Mouse (Mus musculus) heart, postnatal 0 days (tissue): Measurements from ENCODE around the gene Espn. TPM values are rescaled to one million over a fixed set of nuclear protein-coding genes. Genes with fewer than 3 reads are reported as not detected.

ENCODE experiments used
- ATAC-seq: fragments of 200-750 bp; cut with Nextera tagmentation; 2 replicates; pipeline ENCODE4 v1.8.0; 2017; ENCODE audit warnings: low read depth, moderate number of reproducible peaks, moderate library complexity; ENCODE audit not compliant: insufficient read depth
- DNase-seq: peaks from one replicate; pipeline ENCODE4 v3.0.0-alpha.2; 2016; ENCODE audit warnings: low spot score
- H3K27ac ChIP-seq: fragments of 300-500 bp; sonication (generic); 2 replicates; pipeline ENCODE4 v1.5.1; 2014; ENCODE audit warnings: low read depth, mild to moderate bottlenecking
- H3K27me3 ChIP-seq: fragments of 300-500 bp; sonication (generic); 2 replicates; pipeline ENCODE4 v1.6.1; 2014; ENCODE audit warnings: low read length, mixed read lengths; ENCODE audit not compliant: control insufficient read depth, insufficient read depth
- H3K36me3 ChIP-seq: fragments of 300-500 bp; sonication (generic); replicated peaks from 2 replicates; pipeline ENCODE4 v1.6.1; 2014; ENCODE audit warnings: low read length, mixed read lengths; ENCODE audit not compliant: control insufficient read depth, insufficient read depth
- H3K4me1 ChIP-seq: fragments of 300-500 bp; sonication (generic); 2 replicates; pipeline ENCODE4 v1.6.1; 2014; ENCODE audit warnings: antibody characterized with exemption; ENCODE audit not compliant: control insufficient read depth, insufficient read depth
- H3K4me2 ChIP-seq: fragments of 300-500 bp; sonication (generic); 2 replicates; pipeline ENCODE4 v1.6.1; 2014; ENCODE audit warnings: low read depth, mild to moderate bottlenecking, low read length, moderate library complexity
- H3K4me3 ChIP-seq: fragments of 300-500 bp; sonication (generic); 2 replicates; pipeline ENCODE4 v1.5.1; 2014; ENCODE audit warnings: low read depth, low read length
- H3K9ac ChIP-seq: fragments of 300-500 bp; sonication (generic); replicated peaks from 2 replicates; pipeline ENCODE4 v1.6.1; 2014; ENCODE audit warnings: low read depth, low read length, mixed read lengths
- H3K9me3 ChIP-seq: fragments of 300-500 bp; sonication (generic); replicated peaks from 2 replicates; pipeline ENCODE4 v1.6.1; 2016; ENCODE audit warnings: low read length; ENCODE audit not compliant: control insufficient read depth
- CTCF ChIP-seq: IDR thresholded peaks from 2 replicates; pipeline ENCODE4 v1.5.1; 2016; ENCODE audit warnings: antibody characterized with exemption, control low read depth, low read depth
- EP300 ChIP-seq: IDR thresholded peaks from 2 replicates; pipeline ENCODE4 v1.6.1; 2016; ENCODE audit warnings: antibody characterized with exemption, low read depth
- WGBS: fragments of 180-500 bp; shearing (Covaris S2); extraction: QIAGEN DNeasy Blood & Tissue Kit; methylation state at CpG from one replicate; pipeline ENCODE4 v1.1.7; 2014; 5-methylcytosine and 5-hydroxymethylcytosine counted together
- polyA plus RNA-seq: library from polyadenylated mRNA; unstranded; fragments of >200 nt; fragmentation: Nextera tagmentation; extraction: Ambion mirVana; gene quantifications from 2 replicates; pipeline ENCODE4 v1.2.1, GENCODE M21; 2015
- total RNA-seq: library from RNA; depleted of rRNA; stranded (reverse); fragments of >200 nt; gene quantifications from 2 replicates; pipeline ENCODE4 v1.2.3, GENCODE M21; 2014; ENCODE audit warnings: low replicate concordance

Gene Espn
- total and polyA plus RNA-seq, 2 experiments from 2014 or later: 0.34 to 0.87 TPM

DNA sequence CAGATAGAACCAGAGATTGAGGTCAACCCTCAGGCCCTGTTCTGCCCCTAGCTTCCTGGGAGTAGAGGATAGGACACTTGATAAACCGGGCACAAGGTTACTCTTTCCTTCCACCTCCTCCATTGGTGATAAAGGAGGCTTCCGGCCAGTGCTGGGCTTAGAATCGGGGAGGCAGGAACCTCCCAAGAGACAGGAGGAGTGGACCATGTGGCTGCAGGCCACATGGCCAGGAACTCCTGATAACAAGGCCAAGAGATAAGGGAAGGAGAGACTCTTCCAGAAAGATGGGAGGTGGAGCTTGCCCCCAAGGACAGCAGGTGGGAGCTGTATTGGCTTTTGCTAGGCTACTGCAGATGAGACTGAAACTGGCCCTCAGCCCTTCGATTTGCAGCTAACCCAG is 1.6 kb downstream of the Espn start:
- Histone ChIP-seq H3K4me3 (no peak overlapping the region), H3K27ac (no peak overlapping the region), H3K27me3 (peaks cover 48% of the 10 kb centered on the region), H3K9ac (no peak overlapping the region), H3K4me2 (no peak overlapping the region), H3K9me3 (no peaks in the 10 kb centered on the region), H3K36me3 (no peaks in the 10 kb centered on the region), H3K4me1 (peaks cover 5% of the 10 kb centered on the region; the same call in 1 of the 2 replicates)
- TF ChIP-seq CTCF (no peak), EP300 (no peak)
- WGBS: 59% methylated on average over 4 of the region's 4 CpGs
- DNase-seq (no peak), ATAC-seq (no peak)

DNA sequence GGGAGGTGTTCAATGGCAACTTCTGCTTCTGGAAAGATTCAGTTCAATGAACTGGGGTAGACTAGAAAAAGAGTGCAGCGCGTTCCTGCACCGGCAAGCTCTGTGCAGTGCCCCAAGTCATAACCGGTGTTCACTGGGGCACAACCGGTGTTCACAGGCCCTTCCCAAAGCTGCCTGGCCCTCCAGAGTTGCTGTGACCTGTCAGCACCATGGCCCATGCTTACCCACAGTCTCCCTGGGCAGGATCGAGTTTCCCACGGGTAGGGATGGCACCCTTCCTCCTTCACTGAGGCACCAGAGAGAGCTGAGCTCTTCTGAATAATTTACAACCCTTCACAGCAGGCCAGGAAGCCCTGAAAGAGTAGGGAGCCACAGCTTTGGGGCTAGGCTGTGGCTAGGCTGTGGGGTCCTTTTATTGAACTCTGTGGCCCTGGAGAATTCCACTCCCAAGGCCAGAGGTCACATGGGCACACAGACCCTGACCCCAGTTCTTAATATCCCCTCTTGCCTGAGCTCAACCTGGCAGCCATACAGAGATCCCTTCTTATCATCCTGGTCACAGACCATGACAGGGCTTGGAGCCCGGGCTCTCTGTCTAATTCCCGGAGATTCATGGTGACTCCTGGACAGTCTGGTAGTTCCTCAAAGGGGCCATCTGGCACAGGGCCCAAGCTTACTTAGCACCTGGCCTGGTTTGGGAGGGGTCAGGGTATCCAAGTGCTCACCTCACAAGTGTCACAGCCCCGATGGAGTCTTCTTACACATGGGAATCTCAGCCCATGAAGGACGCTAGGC is 5.9 kb downstream of the Espn start:
- Histone ChIP-seq H3K4me2 (no peak overlapping the region), H3K36me3 (no peaks in the 10 kb centered on the region), H3K4me3 (no peak overlapping the region), H3K27ac (no peak overlapping the region), H3K9me3 (no peaks in the 10 kb centered on the region), H3K9ac (no peak overlapping the region), H3K4me1 (no peaks in the 10 kb centered on the region), H3K27me3 (peaks cover 24% of the 10 kb centered on the region)
- no peak for ATAC-seq
- no peak for DNase-seq
- 60% methylated on average over 11 of the region's 11 CpGs for WGBS
- TF ChIP-seq CTCF (no peak), EP300 (no peak)

DNA sequence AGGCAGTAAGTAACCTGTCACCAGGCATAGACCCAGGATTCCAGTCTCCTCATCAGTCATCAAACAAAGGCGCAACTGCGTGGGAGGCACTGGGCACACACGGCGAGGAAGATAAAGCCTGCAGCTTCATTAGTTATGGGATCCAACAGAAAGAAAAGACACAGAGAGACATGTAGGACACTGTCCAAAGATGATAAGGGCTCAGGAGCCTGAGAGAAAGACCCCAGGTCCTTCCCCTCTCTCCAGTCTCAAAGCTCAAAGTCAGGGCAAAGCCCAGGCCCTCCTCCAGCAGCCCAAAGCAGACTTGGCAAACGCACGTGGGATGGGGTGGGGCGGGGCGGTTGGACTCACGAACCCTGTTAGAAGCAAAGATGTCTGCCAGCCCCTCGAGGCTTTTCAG is 6.7 kb downstream of the Espn start:
- no peak for DNase-seq
- H3K27ac ChIP-seq: no peak overlapping the region
- ATAC-seq: no peak
- no peak for TF ChIP-seq EP300
- TF ChIP-seq CTCF: no peak
- WGBS: 59% methylated on average over 10 of the region's 10 CpGs
- H3K4me1 ChIP-seq: no peaks in the 10 kb centered on the region
- H3K27me3 ChIP-seq: peaks cover 23% of the 10 kb centered on the region
- H3K9ac ChIP-seq: no peak overlapping the region
- H3K36me3 ChIP-seq: no peaks in the 10 kb centered on the region
- H3K4me3 ChIP-seq: no peak overlapping the region
- no peak overlapping the region for H3K4me2 ChIP-seq
- H3K9me3 ChIP-seq: no peaks in the 10 kb centered on the region

DNA sequence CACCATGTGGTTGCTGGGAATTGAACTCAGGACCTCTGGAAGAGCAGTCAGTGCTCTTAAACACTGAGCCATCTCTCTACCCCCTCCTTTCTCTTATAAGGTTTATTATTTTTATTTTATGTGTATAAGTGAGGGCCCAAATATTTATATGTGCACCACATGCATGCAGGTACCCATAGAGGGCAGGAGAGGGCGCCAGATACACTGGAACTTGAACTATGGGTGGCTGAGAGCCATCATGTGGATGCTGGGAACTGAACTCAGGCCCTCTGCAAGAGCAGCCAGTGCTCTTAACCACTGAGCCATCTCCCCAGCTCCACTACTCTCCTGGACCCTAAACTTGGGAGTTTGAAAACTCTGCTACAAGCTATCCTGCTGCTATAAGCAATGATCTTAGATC is 8.5 kb downstream of the Espn start:
- TF ChIP-seq EP300 (no peak), CTCF (no peak; the same call in 1 of the 2 replicates)
- WGBS: 21% methylated on average over 1 of the region's 1 CpGs

DNA sequence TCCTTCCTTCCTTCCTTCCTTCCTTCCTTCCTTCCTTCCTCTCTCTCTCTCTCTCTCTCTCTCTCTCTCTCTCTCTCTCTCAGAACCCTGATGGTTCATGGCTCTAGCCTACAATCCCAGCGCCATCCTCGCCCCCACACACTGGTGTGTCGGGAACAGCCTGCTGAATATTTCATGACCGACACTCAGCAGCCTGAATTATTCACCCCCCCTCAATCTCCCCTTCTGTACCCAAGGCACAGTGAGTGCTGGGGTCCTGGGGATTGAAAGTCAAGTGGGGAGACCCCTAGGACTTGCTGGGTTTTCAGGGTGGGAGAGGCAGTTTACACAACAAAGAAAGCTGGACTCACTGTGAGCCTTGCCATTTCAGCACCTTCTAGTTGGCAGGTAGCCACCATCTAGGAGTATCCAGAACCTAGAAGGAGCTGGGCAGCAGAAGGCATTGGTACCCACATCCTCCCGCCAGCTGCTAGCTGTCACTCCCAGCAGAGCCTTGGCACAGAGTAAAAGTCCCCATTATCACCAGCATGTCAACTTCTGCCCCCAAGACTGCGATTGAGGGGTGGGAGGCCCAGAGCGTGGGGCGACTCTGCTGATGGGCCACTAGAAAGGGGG is 10.5 kb downstream of the Espn start:
- Histone ChIP-seq H3K9ac (no peak overlapping the region), H3K4me3 (no peak overlapping the region), H3K27me3 (peaks cover 17% of the 10 kb centered on the region), H3K4me2 (no peak overlapping the region), H3K27ac (no peak overlapping the region), H3K4me1 (peaks cover 6% of the 10 kb centered on the region; the same call in 1 of the 2 replicates), H3K36me3 (no peaks in the 10 kb centered on the region), H3K9me3 (no peaks in the 10 kb centered on the region)
- 60% methylated on average over 8 of the region's 8 CpGs for WGBS
- TF ChIP-seq CTCF (no peak), EP300 (no peak)
- ATAC-seq: no peak
- no peak for DNase-seq

More for the DNA sequence above, 8.5 kb downstream of the Espn start:
- peaks cover 5% of the 10 kb centered on the region; the same call in 1 of the 2 replicates for H3K4me1 ChIP-seq
- H3K9ac ChIP-seq: no peak overlapping the region
- H3K4me2 ChIP-seq: no peak overlapping the region
- no peak for ATAC-seq
- H3K27ac ChIP-seq: no peak overlapping the region
- H3K27me3 ChIP-seq: peaks cover 24% of the 10 kb centered on the region
- H3K9me3 ChIP-seq: no peaks in the 10 kb centered on the region
- no peak overlapping the region for H3K4me3 ChIP-seq
- H3K36me3 ChIP-seq: no peaks in the 10 kb centered on the region
- DNase-seq: no peak
